Mouse (Mus musculus): Measurements from ENCODE around the gene Chst11.

- no peak for TF ChIP-seq CTCF (IDR thresholded peaks at IDR 0.05; ENCODE audit: low read depth, low read length)
- no peak for TF ChIP-seq POLR2A (IDR thresholded peaks at IDR 0.05; ENCODE audit: insufficient read depth, low read length)
These were observed 37.3 kb downstream of the Chst11 start for GRCm38 (mm10) chr10:83022616-83023015.

Data from ES-Bruce4 (cell line).